Mouse (Mus musculus): ENCODE results near the gene Usp19. TPM values are rescaled to one million over a fixed set of nuclear protein-coding genes. Genes with fewer than 3 reads are reported as not detected.

Gene Usp19
- polyA plus RNA-seq, 1 experiment from 2014 or later, result 75.9 TPM

Other genes with a start within 250 kb of the Usp19 start
- gene Dag1, start 226.6 kb upstream of the Usp19 start, polyA plus RNA-seq (2015; fragmentation: Nextera tagmentation; extraction: Ambion mirVana), result 56.9 and 63.3 TPM in 2 replicates
- gene Nicn1, start 200.2 kb upstream of the Usp19 start, polyA plus RNA-seq (2015; fragmentation: Nextera tagmentation; extraction: Ambion mirVana), result 53.0 and 54.0 TPM in 2 replicates
- 13.5 and 13.7 TPM in 2 replicates for gene Amt, start 193.7 kb upstream of the Usp19 start, polyA plus RNA-seq (2015; fragmentation: Nextera tagmentation; extraction: Ambion mirVana)
- gene Rhoa, start 184.5 kb upstream of the Usp19 start, polyA plus RNA-seq (2015; fragmentation: Nextera tagmentation; extraction: Ambion mirVana), result 426 and 428 TPM in 2 replicates
- gene Tcta, start 184.4 kb upstream of the Usp19 start, polyA plus RNA-seq (2015; fragmentation: Nextera tagmentation; extraction: Ambion mirVana), result 30.3 and 35.8 TPM in 2 replicates
- 633 and 719 TPM in 2 replicates for gene Gpx1, start 151.7 kb upstream of the Usp19 start, polyA plus RNA-seq (2015; fragmentation: Nextera tagmentation; extraction: Ambion mirVana)
- gene Usp4, start 142.7 kb upstream of the Usp19 start, polyA plus RNA-seq (2015; fragmentation: Nextera tagmentation; extraction: Ambion mirVana), result 115 and 116 TPM in 2 replicates
- gene 1700102P08Rik, start 97.8 kb upstream of the Usp19 start, polyA plus RNA-seq (2015; fragmentation: Nextera tagmentation; extraction: Ambion mirVana), result 0.52 and 0.99 TPM in 2 replicates
- 1.6 and 2.0 TPM in 2 replicates for gene Ccdc36, start 62.1 kb upstream of the Usp19 start, polyA plus RNA-seq (2015; fragmentation: Nextera tagmentation; extraction: Ambion mirVana)
- not detected in 2 replicates for gene BC048562, start 54.1 kb upstream of the Usp19 start, polyA plus RNA-seq (2015; fragmentation: Nextera tagmentation; extraction: Ambion mirVana)
- gene Ccdc71, start 30.1 kb upstream of the Usp19 start, polyA plus RNA-seq (2015; fragmentation: Nextera tagmentation; extraction: Ambion mirVana), result 57.7 and 59.7 TPM in 2 replicates
- gene Klhdc8b, start 29.0 kb upstream of the Usp19 start, polyA plus RNA-seq (2015; fragmentation: Nextera tagmentation; extraction: Ambion mirVana), result 37.8 and 38.9 TPM in 2 replicates
- 47.1 and 62.6 TPM in 2 replicates for gene Lamb2, start 10.9 kb upstream of the Usp19 start, polyA plus RNA-seq (2015; fragmentation: Nextera tagmentation; extraction: Ambion mirVana)
- 108 and 111 TPM in 2 replicates for gene Qars, start 17.1 kb downstream of the Usp19 start, polyA plus RNA-seq (2015; fragmentation: Nextera tagmentation; extraction: Ambion mirVana)
- gene Qrich1, start 26.2 kb downstream of the Usp19 start, polyA plus RNA-seq (2015; fragmentation: Nextera tagmentation; extraction: Ambion mirVana), result 134 and 137 TPM in 2 replicates
- gene Impdh2, start 69.7 kb downstream of the Usp19 start, polyA plus RNA-seq (2015; fragmentation: Nextera tagmentation; extraction: Ambion mirVana), result 188 and 190 TPM in 2 replicates
- 41.2 and 45.6 TPM in 2 replicates for gene Ndufaf3, start 76.8 kb downstream of the Usp19 start, polyA plus RNA-seq (2015; fragmentation: Nextera tagmentation; extraction: Ambion mirVana)
- 175 and 192 TPM in 2 replicates for gene Dalrd3, start 79.3 kb downstream of the Usp19 start, polyA plus RNA-seq (2015; fragmentation: Nextera tagmentation; extraction: Ambion mirVana)
- gene Wdr6, start 88.1 kb downstream of the Usp19 start, polyA plus RNA-seq (2015; fragmentation: Nextera tagmentation; extraction: Ambion mirVana), result 167 and 168 TPM in 2 replicates
- 11.2 and 11.7 TPM in 2 replicates for gene P4htm, start 107.1 kb downstream of the Usp19 start, polyA plus RNA-seq (2015; fragmentation: Nextera tagmentation; extraction: Ambion mirVana)
- gene Arih2, start 158.8 kb downstream of the Usp19 start, polyA plus RNA-seq (2015; fragmentation: Nextera tagmentation; extraction: Ambion mirVana), result 55.0 and 59.7 TPM in 2 replicates
- gene Slc25a20, start 171.5 kb downstream of the Usp19 start, polyA plus RNA-seq (2015; fragmentation: Nextera tagmentation; extraction: Ambion mirVana), result 45.7 and 50.4 TPM in 2 replicates
- 26.2 and 31.3 TPM in 2 replicates for gene Prkar2a, start 198.7 kb downstream of the Usp19 start, polyA plus RNA-seq (2015; fragmentation: Nextera tagmentation; extraction: Ambion mirVana)

Data from limb, embryonic 13.5 days (tissue).